Mouse (Mus musculus) erythroid progenitor cell, adult 5-6 weeks (primary cell): ENCODE data around the gene Coq7. TPM values are rescaled to one million over a fixed set of nuclear protein-coding genes. Genes with fewer than 3 reads are reported as not detected.

Source experiments
- ATAC-seq: replicated peaks from 2 replicates; pipeline ENCODE4 v1.8.0; 2016; ENCODE audit warnings: moderate number of reproducible peaks, mild to moderate bottlenecking, moderate TSS enrichment, inconsistent platforms; ENCODE audit not compliant: poor library complexity, low FRiP score, severe bottlenecking
- total RNA-seq, 2 experiments: library from RNA; stranded (forward) in 1 of 2; stranded (reverse) in 1 of 2; fragments of 150-400 nt in 1 of 2; fragments of 186-747, 209-891 nt in 1 of 2; gene quantifications; 2 replicates each; pipeline versions ENCODE4 v1.2.3 to v1.2.4; 2015 to 2017; ENCODE audit warnings: low replicate concordance in 2 of 2

Coq7 gene
- total RNA-seq (2015; ENCODE audit: low replicate concordance) = 8.8 and 16.6 TPM in 2 replicates
- total RNA-seq (2017; ENCODE audit: low replicate concordance) = 3.3 and 13.6 TPM in 2 replicates

GRCm38 (mm10) chr7:118533178-118533578 is at the start of gene Coq7:
Coq7 (minus strand) TSS chr7:118533356.
- peak; percentile 97 for ATAC-seq

- ATAC-seq = no peak
These were observed 46.8 kb upstream of the Coq7 start for GRCm38 (mm10) chr7:118579938-118580337.

DNA sequence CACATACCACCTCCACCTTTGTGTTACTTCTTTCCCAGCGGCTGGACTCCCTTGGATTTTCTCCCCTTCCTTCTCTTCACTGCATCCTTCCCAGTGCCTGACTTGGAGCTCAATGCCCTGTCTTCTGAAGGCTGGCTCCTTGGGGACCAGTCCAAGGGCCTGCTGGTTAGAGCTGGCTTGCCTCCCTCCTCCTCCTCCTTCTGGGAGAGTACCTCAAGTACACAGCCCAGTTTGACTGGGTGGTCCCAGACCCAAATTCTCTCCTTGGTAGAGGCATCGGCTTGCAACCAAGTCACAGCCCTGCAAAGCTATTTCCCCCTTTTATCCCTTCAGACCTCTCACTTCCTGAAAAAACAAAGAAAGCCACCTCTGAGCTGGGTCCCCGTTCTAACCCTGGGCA is 45.1 kb upstream of the Coq7 start:
- ATAC-seq = no peak

- ATAC-seq = no peak
These were observed 38.9 kb upstream of the Coq7 start for GRCm38 (mm10) chr7:118572039-118572438.

GRCm38 (mm10) chr7:118571350-118571749 is 38.2 kb upstream of the Coq7 start:
- no peak for ATAC-seq

DNA sequence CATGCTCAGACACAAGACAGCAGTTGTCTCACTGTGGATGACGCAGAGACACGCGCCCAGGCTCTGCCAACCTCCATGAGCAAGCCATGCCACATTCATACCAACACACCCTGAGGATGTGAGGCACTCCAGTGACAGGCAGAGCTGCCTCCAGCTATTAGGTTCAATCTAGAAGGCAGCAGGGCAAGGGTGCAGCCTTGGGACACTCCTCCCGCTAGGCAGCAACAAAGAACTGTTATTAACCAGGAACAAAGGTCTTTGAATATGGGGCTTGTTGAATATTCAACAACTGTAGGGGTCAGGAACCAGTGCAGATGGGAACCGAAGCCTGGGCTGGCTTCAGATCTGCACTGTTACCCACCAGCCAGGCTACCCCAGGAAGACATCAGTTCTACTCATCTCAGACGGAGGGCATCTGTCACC is 36.0 kb upstream of the Coq7 start:
- ATAC-seq = no peak

GRCm38 (mm10) chr7:118554290-118554689 is 21.1 kb upstream of the Coq7 start:
- no peak for ATAC-seq

GRCm38 (mm10) chr7:118553881-118554280 is 20.7 kb upstream of the Coq7 start:
- no peak for ATAC-seq

DNA sequence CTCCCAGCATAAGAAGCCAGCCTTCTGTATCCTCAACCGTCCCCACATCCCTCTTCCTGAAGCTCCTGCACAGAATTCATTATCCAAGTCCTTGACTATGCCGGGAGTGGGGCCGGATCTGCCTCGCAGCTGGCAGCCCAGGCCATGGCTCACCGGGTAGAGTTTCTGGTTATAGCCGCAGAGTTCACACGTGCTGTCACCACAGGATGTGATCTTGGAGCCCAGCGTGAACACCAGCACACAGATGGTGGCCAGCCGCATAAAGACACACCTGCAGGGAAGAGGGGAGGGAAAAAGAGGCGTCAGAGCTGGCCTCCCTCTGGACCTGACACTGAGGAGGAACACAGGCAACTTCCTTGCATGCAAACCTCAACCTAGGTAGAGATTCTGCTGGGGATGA is 14.3 kb upstream of the Coq7 start:
- no peak for ATAC-seq

GRCm38 (mm10) chr7:118544128-118544527 is 11.0 kb upstream of the Coq7 start:
- no peak for ATAC-seq

DNA sequence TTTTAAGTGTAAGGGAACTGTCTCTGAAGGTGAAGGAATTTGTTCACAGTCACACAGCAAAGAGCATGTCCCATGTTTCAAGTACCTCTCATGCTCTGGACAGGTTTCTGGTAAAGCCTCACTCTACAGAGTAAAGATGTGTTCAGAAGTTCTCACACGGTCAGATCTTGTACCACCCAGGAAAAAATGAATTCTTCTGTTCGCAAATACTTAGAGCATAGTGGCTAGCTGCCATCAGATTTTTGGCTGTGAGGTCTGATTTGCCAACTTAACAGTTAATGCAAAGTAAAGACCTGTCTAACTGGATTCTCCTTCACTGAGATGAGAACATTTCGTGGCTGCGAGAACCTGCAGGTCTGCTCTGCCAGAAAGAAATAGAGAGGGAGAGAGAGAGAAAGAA is 1.9 kb upstream of the Coq7 start:
- no peak for ATAC-seq

DNA sequence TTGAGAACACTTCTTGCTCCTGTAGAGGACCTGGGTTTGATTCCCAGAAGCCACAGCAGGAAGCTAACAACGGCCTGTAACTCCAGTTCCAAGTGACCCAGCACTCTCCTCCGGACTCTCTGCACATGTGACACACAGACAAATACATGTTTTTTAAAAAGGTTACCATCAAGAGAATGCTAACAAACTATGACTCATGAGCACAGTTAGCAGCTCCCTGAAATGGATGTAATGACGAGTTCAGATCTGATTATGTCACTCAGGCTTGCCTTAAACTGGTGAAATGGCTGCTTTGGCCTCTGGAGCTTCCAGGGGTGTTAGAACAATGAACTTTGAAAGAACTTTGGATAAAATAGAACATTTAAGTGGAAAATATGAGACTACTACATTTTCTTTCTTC is 1.2 kb upstream of the Coq7 start:
- ATAC-seq = no peak

GRCm38 (mm10) chr7:118532519-118533177 is 508 bp downstream of the Coq7 start:
- ATAC-seq = peak; percentile 92

DNA sequence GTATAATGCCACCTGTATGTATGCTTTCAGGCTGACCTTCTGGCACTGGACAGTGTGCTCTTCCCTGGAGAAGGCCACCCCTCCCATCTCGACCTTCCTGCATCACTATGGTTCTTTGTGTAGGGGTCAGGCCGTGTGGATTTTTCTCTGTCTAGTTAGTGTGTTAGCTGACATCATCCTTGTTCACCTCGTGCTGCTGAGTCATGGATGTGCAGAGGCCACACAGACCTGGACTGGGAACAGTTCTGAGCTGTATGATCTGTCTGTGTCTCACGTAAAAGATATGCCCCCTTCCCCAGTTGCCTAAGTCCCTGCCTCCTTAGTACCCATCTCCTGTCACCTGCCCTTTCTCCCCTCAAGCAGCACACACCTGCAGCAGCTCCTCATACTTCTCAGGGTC is 6.2 kb downstream of the Coq7 start:
- ATAC-seq = no peak

DNA sequence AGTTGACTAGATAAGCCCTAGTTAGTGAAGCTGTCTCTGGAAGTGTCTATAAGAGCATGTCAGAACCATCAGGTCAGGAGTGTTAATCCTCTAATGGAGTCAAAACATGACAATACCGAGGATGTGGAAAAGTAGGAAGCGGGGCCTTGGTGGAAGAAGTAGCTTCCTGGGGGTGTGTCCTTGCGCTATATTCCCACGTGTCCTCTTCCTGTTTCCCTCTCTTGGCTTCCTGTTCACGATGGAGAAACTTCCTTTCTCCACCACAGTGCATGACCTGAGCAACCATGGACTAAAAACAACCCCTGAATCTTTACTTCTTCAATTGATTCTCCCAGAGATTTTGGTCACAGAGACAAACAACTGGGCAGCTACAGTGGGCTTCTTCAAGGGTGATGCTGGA is 11.1 kb downstream of the Coq7 start:
- no peak for ATAC-seq

DNA sequence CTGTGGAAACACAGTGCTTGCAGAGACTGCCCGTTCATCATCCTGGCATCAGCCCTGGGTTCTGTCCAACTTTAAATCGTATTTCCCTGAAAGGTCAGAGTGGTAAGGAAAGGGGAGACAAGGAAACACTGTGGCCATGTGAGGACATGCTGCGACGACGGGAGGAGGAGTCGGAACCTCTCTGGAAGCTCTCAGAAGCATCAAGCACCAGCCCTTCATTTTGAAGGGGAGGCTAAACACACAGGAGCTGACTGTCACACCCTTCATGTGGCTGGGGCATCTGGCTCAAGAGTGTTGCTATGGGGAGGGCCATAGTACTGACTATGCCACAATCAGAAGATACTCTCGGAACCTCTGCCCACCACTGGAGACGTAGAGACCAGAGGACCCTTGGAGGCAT is 13.5 kb downstream of the Coq7 start:
- ATAC-seq = no peak

GRCm38 (mm10) chr7:118518687-118519086 is 14.5 kb downstream of the Coq7 start:
- ATAC-seq = 0 out of 2 replicates have a peak, but pooled peaks have one; percentile 45

DNA sequence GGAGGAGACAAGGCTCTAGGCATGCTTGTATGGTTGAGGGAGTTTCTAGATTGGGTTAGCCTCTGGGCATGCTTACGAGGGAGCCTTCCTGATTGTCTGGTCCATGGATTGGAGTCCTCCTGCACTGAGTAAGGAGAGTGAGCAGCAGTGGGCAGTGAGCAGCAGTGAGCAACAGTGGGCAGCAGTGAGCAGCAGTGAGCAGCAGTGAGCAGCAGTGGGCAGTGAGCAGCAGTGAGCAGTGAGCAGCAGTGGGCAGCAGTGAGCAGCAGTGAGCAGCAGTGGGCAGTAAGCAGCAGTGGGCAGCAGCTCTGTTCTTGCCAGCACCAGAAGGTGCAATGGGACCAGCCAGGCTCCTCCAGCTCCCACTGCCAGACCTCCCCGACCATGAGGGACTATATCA is 15.3 kb downstream of the Coq7 start:
- 0 out of 2 replicates have a peak, but pooled peaks have one; percentile 40 for ATAC-seq

- no peak for ATAC-seq
These were observed 24.6 kb downstream of the Coq7 start for GRCm38 (mm10) chr7:118508556-118508955.

DNA sequence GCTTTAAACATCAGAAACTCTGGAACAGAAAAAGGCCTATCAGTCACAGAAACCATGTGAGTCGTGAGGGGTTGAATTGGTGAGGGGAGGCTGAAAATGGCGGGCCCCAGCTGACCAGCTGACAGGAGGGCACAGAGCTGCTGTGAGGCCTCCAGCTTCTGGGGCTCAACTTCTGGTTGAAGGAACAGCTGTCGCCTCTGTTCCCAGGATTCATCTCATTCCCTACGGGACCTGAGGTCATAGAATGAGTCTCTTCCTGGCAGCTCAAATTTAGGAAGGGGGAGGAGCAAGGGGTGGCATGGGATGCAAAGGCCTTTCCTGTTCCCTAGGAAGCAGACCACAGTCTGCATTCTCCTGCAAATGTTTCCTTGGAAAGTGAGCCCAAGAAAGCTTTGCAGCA is 29.3 kb downstream of the Coq7 start:
- ATAC-seq = no peak

DNA sequence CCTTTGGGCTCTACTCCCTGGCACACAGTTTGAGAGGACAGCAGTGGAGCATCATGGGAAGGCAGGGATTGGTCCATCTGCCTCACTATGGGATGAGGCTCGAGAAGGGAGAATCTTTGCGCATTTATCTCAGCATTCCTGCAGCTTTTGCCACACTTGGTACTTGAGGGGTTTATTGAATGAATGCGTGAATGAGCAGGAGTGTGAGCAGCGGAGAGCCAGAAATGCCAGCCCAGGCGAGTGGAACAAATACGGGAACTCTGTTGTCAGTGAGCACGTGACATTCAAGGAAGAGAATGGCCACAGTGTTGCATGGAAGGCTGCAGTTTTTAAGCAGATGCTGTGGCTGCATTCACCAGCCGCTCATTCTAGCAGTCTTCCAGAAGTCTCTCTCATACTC is 30.8 kb downstream of the Coq7 start:
- no peak for ATAC-seq
